In the genomic region with DNA sequence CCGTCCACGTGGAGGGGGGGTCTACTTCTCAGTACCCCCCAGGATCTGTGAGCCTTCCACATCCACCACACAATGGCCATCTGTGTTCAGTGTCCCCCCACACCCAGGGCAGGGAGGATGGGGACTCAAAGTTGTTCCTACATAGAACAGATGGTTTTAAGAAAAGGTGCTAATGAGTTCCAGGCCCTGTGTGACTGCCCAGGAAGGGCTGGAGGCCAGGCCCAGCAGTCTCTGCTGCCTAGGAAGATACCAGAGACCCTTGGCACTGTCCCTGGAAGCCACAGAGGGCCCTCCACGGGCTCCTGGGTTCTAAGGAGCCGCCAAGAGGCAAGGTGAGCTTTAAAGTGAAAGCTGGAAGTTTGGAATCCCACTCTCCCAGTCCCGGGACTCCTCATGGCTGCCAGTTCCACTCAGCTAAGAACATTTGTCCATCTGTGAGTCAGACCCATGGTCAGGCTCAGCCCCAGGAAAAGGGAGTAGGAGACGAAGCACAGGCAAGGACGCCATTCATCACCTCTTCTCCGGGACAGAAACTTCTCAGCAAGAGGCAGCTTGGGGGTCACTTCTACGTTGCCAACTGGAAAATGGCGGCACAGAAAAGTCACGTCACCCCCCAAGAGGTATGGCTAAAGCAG, we compare ENCODE assay signal across 12 mouse cellular contexts. TPM values are rescaled to one million over a fixed set of nuclear protein-coding genes. Genes with fewer than 3 reads are reported as not detected.
DNase-seq lines count a peak whose midpoint lies in the region; ATAC-seq and TF ChIP-seq lines count a peak whose summit lies in the region.
"Had no signal": no experiment of that assay in that cellular context is flagged by ENCODE, and none has a peak within 500 bp of the region (broad histone marks: within the 10 kb centered on the region; RNA-seq: fewer than 3 reads in every experiment).

No protein-coding gene starts in this region.

- 20% methylated on average over 11 of the region's 11 CpGs for WGBS in cerebellum, adult 2 months
- 60% methylated on average over 11 of the region's 11 CpGs for whole genome bisulfite sequencing in embryonic facial prominence, embryonic 15.5 days

- H3K27ac ChIP-seq in gastrocnemius, adult 2 months = 0 out of 2 replicates have a peak overlapping the region, but pooled peaks have one; percentile 12
- peak overlapping the region; percentile 62 for H3K27ac ChIP-seq in cerebellum, adult 2 months (ENCODE audit: insufficient read depth, low read length)
- H3K27ac ChIP-seq in embryonic facial prominence, embryonic 15.5 days (replicated peaks) = peak overlapping the region; percentile 41; the same call in 1 of the 2 replicates
- H3K27ac ChIP-seq: hindbrain, embryonic 12.5 days; kidney, postnatal 0 days had no signal

- TF ChIP-seq CTCF in gastrocnemius, adult 2 months (IDR thresholded peaks at IDR 0.05) = no peak
- no peak for TF ChIP-seq CTCF in cerebellum, adult 2 months (IDR thresholded peaks at IDR 0.05; ENCODE audit: borderline replicate concordance, insufficient read depth, low read depth, low read length)

- no peak overlapping the region for H3K4me3 ChIP-seq in gastrocnemius, adult 2 months
- H3K4me3 ChIP-seq in cerebellum, adult 2 months (replicated peaks; ENCODE audit: insufficient read depth, low read depth, low read length) = no peak overlapping the region
- no peak overlapping the region for H3K4me3 ChIP-seq in embryonic facial prominence, embryonic 15.5 days (replicated peaks)
- H3K4me3 ChIP-seq: hindbrain, embryonic 12.5 days had no signal

- DNase-seq in gastrocnemius, adult 2 months = no peak
- DNase-seq in gastrocnemius, adult 8-10 months (ENCODE audit: low spot score in 2 of 2) = no peak
- peak; percentile 81 for DNase-seq in NIH3T3 (ENCODE audit: low read depth)
- peak; percentile 89 to 93 for DNase-seq in cerebellum, adult 2 months
- DNase-seq in lung, postnatal 14 days = no peak
- no peak for DNase-seq in spleen, postnatal 4 days (ENCODE audit: low spot score in 2 of 2)
- DNase-seq in kidney, postnatal 4 days = no peak

- H3K4me2 ChIP-seq in embryonic facial prominence, embryonic 15.5 days (replicated peaks) = no peak overlapping the region
- H3K4me2 ChIP-seq: hindbrain, embryonic 12.5 days had no signal

- intact Hi-C loops in gastrocnemius, adult 2 months (cut with DNase I) = no loop called here

- no peaks in the 10 kb centered on the region for H3K27me3 ChIP-seq in cerebellum, adult 2 months (ENCODE audit: control insufficient read depth, insufficient read depth, low read length)
- H3K27me3 ChIP-seq in embryonic facial prominence, embryonic 15.5 days = no peaks in the 10 kb centered on the region
- H3K27me3 ChIP-seq: CH12.LX; hindbrain, embryonic 12.5 days had no signal

- no peak for TF ChIP-seq POLR2A in cerebellum, adult 2 months (IDR thresholded peaks at IDR 0.05; ENCODE audit: borderline replicate concordance, insufficient read depth, low read length)

- H3K4me1 ChIP-seq in cerebellum, adult 2 months (ENCODE audit: control insufficient read depth, insufficient read depth, low read length) = peaks cover 50% of the 10 kb centered on the region
- peaks cover 30% of the 10 kb centered on the region for H3K4me1 ChIP-seq in embryonic facial prominence, embryonic 15.5 days

- H3K9ac ChIP-seq in embryonic facial prominence, embryonic 15.5 days = no peak overlapping the region
- H3K9ac ChIP-seq: hindbrain, embryonic 12.5 days had no signal

- peaks cover 9% of the 10 kb centered on the region; the same call in 1 of the 2 replicates for H3K36me3 ChIP-seq in embryonic facial prominence, embryonic 15.5 days
- H3K36me3 ChIP-seq: hindbrain, embryonic 12.5 days had no signal

- no peaks in the 10 kb centered on the region for H3K9me3 ChIP-seq in embryonic facial prominence, embryonic 15.5 days (replicated peaks)
- H3K9me3 ChIP-seq: hindbrain, embryonic 12.5 days had no signal

- no peak for ATAC-seq in embryonic facial prominence, embryonic 15.5 days (ENCODE audit: insufficient number of reproducible peaks, low FRiP score, low TSS enrichment, low read depth)

RNA-seq across cellular contexts. Expression of gene Dkk3, which starts 36.9 kb away (rescaled TPM):
- total RNA-seq in gastrocnemius, adult 2 months (2021) = 1 to 10 TPM; 2.1 to 2.4 TPM
- 10 to 100 TPM in 2 of 4 experiments, 1 to 10 TPM in 2; 4.8 to 19.6 (median 8.7) TPM for total RNA-seq in gastrocnemius, adult 8-10 months (2022)
- polyA plus RNA-seq in cerebellum, adult 2 months (2012; rRNA removed) = 17.1 and 20.4 TPM in 2 replicates
- polyA plus RNA-seq in embryonic facial prominence, embryonic 15.5 days (2015; fragmentation: Nextera tagmentation; extraction: Ambion mirVana) = 68.4 and 74.6 TPM in 2 replicates
- total RNA-seq: monocyte, adult 5-6 weeks had no signal

Comparison
In these comparisons a context has a peak if more than half of its experiments do, and no peak if none do; other contexts are left out.
1. DNase-seq: peak in NIH3T3 (single experiment) and cerebellum, adult 2 months (2 of 2); none in gastrocnemius, adult 2 months (single experiment), gastrocnemius, adult 8-10 months (0 of 2), lung, postnatal 14 days (single experiment), spleen, postnatal 4 days (0 of 2) and kidney, postnatal 4 days (0 of 2).
2. H3K27ac ChIP-seq: peak in every context shown above with its lines; median percentile 62 in cerebellum, adult 2 months; 41 in embryonic facial prominence, embryonic 15.5 days; 12 in gastrocnemius, adult 2 months.